Mouse (Mus musculus): ENCODE results near the gene Tspan32. TPM values are rescaled to one million over a fixed set of nuclear protein-coding genes. Genes with fewer than 3 reads are reported as not detected.

Tspan32 gene
- polyA plus RNA-seq, 1 experiment from 2014 or later = 21.1 TPM

DNA sequence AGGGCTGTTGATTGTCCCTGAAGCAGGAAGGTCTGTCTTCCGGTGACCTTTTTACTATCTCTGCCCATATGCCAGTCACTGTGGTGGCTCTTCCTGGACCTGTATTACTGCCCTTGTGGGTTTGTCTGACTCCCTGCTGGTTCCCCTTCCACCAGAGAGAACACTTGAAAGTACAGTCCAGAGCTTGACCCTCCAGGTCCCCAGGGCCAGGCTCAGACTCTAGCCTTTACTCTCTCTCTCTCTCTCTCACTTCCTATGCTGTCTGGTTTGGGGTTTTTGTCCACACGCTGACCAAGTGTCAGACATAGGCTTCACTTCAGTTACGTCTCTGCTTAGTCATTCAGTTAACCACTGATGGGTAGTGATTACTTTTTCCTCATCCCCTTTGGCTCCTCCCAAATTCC, 38.1 kb downstream of the Tspan32 start:
- DNase-seq (ENCODE audit: low spot score) = no peak
- Histone ChIP-seq H3K36me3 (no peaks in the 10 kb centered on the region), H3K27ac (peak overlapping the region; percentile 68; the same call in 1 of the 2 replicates), H3K9me3 (no peaks in the 10 kb centered on the region), H3K4me1 (peaks cover 20% of the 10 kb centered on the region), H3K27me3 (ENCODE audit: insufficient read depth, poor library complexity, severe bottlenecking) (no peaks in the 10 kb centered on the region), H3K4me3 (no peak overlapping the region)
- WGBS = 62% methylated on average over 3 of the region's 3 CpGs

DNA sequence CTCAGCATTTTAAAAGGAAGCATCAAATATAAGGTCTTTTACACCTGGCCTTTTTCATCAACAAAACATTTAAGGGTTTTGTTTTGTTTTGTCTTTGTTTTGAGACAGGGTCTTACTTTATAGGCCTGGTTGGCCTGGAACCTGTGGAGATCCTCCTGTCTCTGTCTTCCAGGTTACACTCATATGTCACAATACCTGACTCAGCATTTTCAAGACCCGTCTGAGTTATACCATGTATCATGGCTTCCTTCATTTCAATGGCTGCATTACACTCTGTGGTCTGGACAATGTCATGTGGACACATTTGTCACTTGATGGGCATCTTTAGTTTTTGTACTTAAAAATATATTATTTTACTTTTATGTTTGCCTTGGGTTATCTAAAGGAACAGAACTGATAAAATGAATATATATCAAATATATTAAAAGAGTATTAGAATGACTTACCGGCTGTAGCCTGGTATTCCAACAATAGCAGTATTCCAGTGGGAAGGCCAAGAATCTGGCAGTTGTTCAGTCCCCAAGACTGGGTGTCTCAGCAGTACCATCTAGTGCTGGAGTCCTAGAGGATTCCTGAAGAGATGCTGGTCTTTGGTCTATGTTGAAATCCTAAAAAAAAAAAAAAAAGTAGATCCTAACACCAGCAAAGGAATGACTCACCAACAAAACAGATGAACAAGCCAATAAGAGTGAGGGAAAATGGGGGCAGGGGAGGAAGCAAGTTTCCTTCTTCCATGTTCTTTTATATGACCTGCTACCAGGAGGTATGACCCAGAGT, 39.4 kb downstream of the Tspan32 start:
- H3K27me3 ChIP-seq (ENCODE audit: insufficient read depth, poor library complexity, severe bottlenecking) = no peaks in the 10 kb centered on the region
- H3K27ac ChIP-seq = no peak overlapping the region
- no peaks in the 10 kb centered on the region for H3K9me3 ChIP-seq
- no peak overlapping the region for H3K4me3 ChIP-seq
- peaks cover 21% of the 10 kb centered on the region for H3K4me1 ChIP-seq
- WGBS = 85% methylated on average over 2 of the region's 2 CpGs
- no peaks in the 10 kb centered on the region for H3K36me3 ChIP-seq
- DNase-seq (ENCODE audit: low spot score) = no peak

DNA sequence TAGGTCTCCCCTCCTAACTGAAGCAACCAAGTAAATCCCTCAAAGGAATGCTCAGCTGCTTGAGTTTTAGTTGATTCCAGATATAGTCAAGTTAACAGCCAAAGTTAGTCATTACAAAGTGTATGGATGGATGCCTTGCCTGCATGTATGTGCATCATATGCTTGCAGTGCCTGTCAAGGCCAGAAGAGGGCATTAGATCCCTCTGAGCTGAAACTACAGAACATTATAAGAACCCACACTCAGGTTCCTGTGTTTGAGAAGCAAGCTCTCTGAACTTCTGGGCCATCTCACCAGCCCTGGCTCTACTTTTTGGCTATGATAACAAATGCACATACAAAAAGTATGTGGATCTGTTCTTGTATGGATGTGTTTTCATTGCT, 40.0 kb downstream of the Tspan32 start:
- Histone ChIP-seq H3K4me3 (no peak overlapping the region), H3K36me3 (no peaks in the 10 kb centered on the region), H3K4me1 (peaks cover 26% of the 10 kb centered on the region), H3K27me3 (ENCODE audit: insufficient read depth, poor library complexity, severe bottlenecking) (no peaks in the 10 kb centered on the region), H3K27ac (no peak overlapping the region), H3K9me3 (no peaks in the 10 kb centered on the region)
- DNase-seq (ENCODE audit: low spot score) = no peak

- WGBS = 75% methylated on average over 7 of the region's 7 CpGs
- H3K4me1 ChIP-seq = peaks cover 30% of the 10 kb centered on the region
- H3K27ac ChIP-seq = no peak overlapping the region
- no peak overlapping the region for H3K4me3 ChIP-seq
- H3K36me3 ChIP-seq = no peaks in the 10 kb centered on the region
- no peaks in the 10 kb centered on the region for H3K9me3 ChIP-seq
- no peak for DNase-seq (ENCODE audit: low spot score)
- no peaks in the 10 kb centered on the region for H3K27me3 ChIP-seq (ENCODE audit: insufficient read depth, poor library complexity, severe bottlenecking)
Measured at GRCm38 (mm10) chr7:143046358-143046757, 41.5 kb downstream of the Tspan32 start.

DNA sequence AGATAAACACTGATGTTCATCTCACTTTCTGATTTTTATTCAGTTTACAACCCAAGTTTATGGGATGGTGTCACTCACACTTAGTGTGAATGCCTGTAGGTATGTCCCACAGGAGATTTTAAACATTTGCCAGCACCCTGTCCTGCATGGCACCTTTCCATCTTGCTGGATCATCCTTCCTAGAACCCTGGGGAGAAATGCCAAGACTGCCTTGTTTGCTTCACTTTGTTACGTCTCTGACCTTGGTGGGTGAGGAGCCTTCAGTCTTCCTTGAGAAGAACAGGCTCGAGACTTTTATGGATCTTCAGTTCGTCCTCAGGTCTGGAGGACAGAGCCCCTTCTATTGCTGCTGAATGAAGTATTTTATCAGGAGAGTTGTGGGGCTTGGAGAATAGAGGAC, 44.5 kb downstream of the Tspan32 start:
- Histone ChIP-seq H3K4me3 (no peak overlapping the region), H3K9me3 (no peaks in the 10 kb centered on the region), H3K4me1 (peaks cover 32% of the 10 kb centered on the region), H3K27me3 (ENCODE audit: insufficient read depth, poor library complexity, severe bottlenecking) (no peaks in the 10 kb centered on the region), H3K36me3 (no peaks in the 10 kb centered on the region), H3K27ac (peak overlapping the region; percentile 56)
- 75% methylated on average over 3 of the region's 3 CpGs for WGBS
- no peak for DNase-seq (ENCODE audit: low spot score)

GRCm38 (mm10) chr7:143049841-143050816, 45.3 kb downstream of the Tspan32 start:
- Histone ChIP-seq H3K9me3 (no peaks in the 10 kb centered on the region), H3K27ac (peak overlapping the region; percentile 56), H3K4me3 (no peak overlapping the region), H3K36me3 (no peaks in the 10 kb centered on the region), H3K27me3 (ENCODE audit: insufficient read depth, poor library complexity, severe bottlenecking) (no peaks in the 10 kb centered on the region), H3K4me1 (peaks cover 40% of the 10 kb centered on the region)
- no peak for DNase-seq (ENCODE audit: low spot score)
- 86% methylated on average over 3 of the region's 3 CpGs for WGBS

DNA sequence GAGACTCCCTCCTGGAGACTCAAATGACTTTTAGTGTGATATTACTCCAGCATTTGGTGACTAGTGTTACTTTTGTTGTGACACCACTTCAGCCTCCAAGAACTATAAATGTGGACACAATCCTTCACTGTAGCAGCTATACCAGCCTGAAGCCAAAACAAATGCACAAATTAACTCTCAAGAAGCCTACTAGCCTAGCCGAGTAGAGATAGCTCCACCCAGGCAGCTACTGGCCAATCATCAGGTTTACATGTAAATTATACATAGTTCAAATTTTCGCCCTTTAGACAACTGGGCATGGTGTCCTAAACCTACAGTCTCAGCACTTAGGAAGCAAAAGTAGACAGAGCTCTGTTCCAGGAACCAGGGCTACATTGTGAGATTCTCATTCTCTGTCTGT, 46.5 kb downstream of the Tspan32 start:
- Histone ChIP-seq H3K36me3 (peaks cover 9% of the 10 kb centered on the region), H3K4me3 (no peak overlapping the region), H3K9me3 (no peaks in the 10 kb centered on the region), H3K27ac (no peak overlapping the region), H3K4me1 (peaks cover 52% of the 10 kb centered on the region), H3K27me3 (ENCODE audit: insufficient read depth, poor library complexity, severe bottlenecking) (no peaks in the 10 kb centered on the region)
- no peak for DNase-seq (ENCODE audit: low spot score)
- WGBS = 55% methylated on average over 2 of the region's 2 CpGs

DNA sequence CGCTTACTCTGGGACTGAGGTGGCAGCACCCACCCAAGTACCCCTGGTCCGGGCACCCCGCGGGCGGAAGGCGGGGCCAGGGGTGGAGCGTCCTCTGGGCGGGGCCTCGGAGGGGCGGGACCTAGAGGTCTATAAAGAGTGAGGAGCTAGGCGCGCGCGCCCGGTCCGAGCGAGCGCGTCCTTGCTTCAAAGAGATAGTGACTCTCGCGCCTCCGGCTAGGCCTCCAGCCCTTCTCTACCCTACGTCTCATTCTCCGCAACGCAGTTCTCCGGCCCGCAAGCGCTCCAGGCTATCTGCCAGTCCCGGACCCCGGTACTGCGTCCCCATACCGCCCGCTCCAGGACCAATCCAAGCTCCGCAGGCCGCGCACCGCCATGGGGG, 47.8 kb downstream of the Tspan32 start, which contains the start of gene Cd81:
Cd81 (plus strand) TSS at position 114 of the 382 bp plus-strand sequence.
- under 1% methylated on average over 35 of the region's 37 CpGs for WGBS
- Histone ChIP-seq H3K4me1 (peaks cover 65% of the 10 kb centered on the region), H3K27me3 (ENCODE audit: insufficient read depth, poor library complexity, severe bottlenecking) (no peaks in the 10 kb centered on the region), H3K4me3 (peak within 1 kb of the TSS; percentile 92), H3K27ac (peak within 1 kb of the TSS; percentile 97), H3K36me3 (peaks cover 18% of the 10 kb centered on the region), H3K9me3 (no peaks in the 10 kb centered on the region)
- DNase-seq (ENCODE audit: low spot score) = peak; percentile 94

- Histone ChIP-seq H3K9me3 (no peaks in the 10 kb centered on the region), H3K4me1 (peaks cover 71% of the 10 kb centered on the region), H3K27ac (peak overlapping the region; percentile 97), H3K36me3 (peaks cover 18% of the 10 kb centered on the region), H3K4me3 (peak overlapping the region; percentile 92), H3K27me3 (ENCODE audit: insufficient read depth, poor library complexity, severe bottlenecking) (no peaks in the 10 kb centered on the region)
- DNase-seq (ENCODE audit: low spot score) = peak; percentile 90
- under 1% methylated on average over 46 of the region's 46 CpGs for WGBS
Measured at GRCm38 (mm10) chr7:143053008-143053899, 48.4 kb downstream of the Tspan32 start.

- peak; percentile 67 for DNase-seq (ENCODE audit: low spot score)
- Histone ChIP-seq H3K27me3 (ENCODE audit: insufficient read depth, poor library complexity, severe bottlenecking) (no peaks in the 10 kb centered on the region), H3K9me3 (no peaks in the 10 kb centered on the region), H3K27ac (peak overlapping the region; percentile 97), H3K4me1 (peaks cover 80% of the 10 kb centered on the region), H3K36me3 (peaks cover 23% of the 10 kb centered on the region), H3K4me3 (peak overlapping the region; percentile 92)
- WGBS = 45% methylated on average over 11 of the region's 11 CpGs
Measured at GRCm38 (mm10) chr7:143053961-143054611, 49.2 kb downstream of the Tspan32 start.

GRCm38 (mm10) chr7:143054612-143054965, 49.7 kb downstream of the Tspan32 start:
- Histone ChIP-seq H3K4me1 (peaks cover 80% of the 10 kb centered on the region), H3K36me3 (peaks cover 28% of the 10 kb centered on the region), H3K27ac (peak overlapping the region; percentile 97), H3K27me3 (ENCODE audit: insufficient read depth, poor library complexity, severe bottlenecking) (no peaks in the 10 kb centered on the region), H3K4me3 (peak overlapping the region; percentile 92), H3K9me3 (no peaks in the 10 kb centered on the region)
- DNase-seq (ENCODE audit: low spot score) = no peak
- WGBS = 44% methylated on average over 3 of the region's 3 CpGs

DNA sequence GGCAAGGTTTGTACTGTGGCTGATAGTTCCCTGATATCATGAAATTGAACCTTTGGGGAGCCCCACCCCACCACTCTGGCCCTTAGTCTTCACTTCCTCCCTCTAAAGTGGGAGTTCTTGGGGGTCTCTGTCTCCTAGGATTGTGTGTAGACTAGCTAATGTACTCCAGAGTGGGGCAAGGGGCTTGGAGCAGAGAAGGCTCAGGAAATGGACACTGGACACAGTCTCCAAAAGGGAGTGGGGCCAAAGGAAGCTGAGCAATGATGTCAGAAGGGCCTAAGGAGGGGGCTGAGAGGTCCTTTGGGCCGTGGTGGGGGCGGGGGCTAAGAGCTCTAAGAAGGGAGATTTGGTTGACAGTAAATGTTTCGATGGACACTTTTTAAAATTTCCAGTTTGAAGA, 50.2 kb downstream of the Tspan32 start:
- no peak for DNase-seq (ENCODE audit: low spot score)
- Histone ChIP-seq H3K36me3 (peaks cover 30% of the 10 kb centered on the region), H3K4me3 (peak overlapping the region; percentile 92), H3K27me3 (ENCODE audit: insufficient read depth, poor library complexity, severe bottlenecking) (no peaks in the 10 kb centered on the region), H3K4me1 (peaks cover 78% of the 10 kb centered on the region), H3K9me3 (no peaks in the 10 kb centered on the region), H3K27ac (peak overlapping the region; percentile 97)
- WGBS = 56% methylated on average over 3 of the region's 3 CpGs

All from heart, embryonic 10.5 days (tissue).